Mouse (Mus musculus) ES-CJ7 (cell line): ENCODE data around the gene Slc5a10.
"Not testable (repeated sequence)": the region's sequence is repeated elsewhere in the genome, so short reads cannot be mapped to it uniquely, and the experiment has no call there.

Experiments used
- DNase-seq: peaks from one replicate; pipeline ENCODE4 v3.0.0; 2011; ENCODE audit warnings: low read depth, low spot score

The Slc5a10 gene

DNA sequence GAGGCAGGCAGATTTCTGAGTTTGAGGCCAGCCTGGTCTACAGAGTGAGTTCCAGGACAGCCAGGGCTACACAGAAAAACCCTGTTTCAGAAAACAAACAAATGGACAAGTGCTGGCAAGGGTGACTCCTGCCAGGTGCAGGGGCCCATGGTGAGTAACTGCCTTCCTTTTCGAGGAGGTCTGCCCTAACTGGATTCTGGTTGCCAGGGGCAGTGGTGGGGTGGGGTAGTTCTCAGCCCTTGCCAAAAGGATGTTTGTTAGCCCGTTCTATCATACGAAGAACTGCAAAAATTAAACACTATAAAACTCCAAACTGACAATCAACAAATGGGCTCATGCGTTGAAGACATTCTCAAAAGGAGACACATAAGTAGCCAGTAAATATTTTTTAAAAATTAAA, 71.0 kb downstream of the Slc5a10 start:
- no peak for DNase-seq

DNA sequence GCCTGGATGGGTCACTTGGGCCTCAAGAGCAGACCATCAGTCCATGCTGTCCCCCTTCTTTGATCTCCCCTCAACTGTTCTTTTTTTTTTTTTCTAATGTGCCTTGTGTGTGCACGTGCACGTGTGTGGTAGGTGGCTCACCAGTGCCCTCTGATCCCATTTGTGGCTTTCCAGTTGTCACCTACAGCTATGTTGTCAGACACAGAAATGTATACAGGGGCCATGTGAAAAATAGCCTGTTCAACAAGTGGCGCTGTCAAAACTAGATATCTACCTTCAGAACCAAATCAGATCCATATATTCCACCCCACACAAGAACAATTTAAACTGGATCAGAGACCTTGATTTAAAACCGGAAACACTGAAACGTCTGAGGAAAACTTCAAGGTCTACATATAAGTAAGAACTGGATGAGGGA, 71.5 kb downstream of the Slc5a10 start:
- DNase-seq: no peak

DNA sequence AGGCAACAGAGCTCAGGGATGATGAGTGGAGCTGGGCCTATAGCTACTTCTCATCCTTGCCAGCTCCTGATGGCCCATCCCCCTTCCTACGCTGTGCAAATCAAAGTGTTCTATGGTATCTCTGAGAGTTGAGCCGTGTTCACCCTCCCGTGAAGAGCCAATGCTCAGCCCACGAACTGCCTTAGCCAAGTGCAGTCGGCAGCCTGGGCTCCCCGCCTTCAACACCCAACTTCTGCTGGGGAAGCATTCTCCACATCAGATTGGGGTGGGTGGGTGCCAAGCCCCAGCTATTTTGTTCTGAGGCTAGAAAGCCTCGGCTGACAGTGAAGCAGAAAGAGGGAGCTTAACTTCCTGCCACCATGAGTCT, 71.9 kb downstream of the Slc5a10 start:
- DNase-seq: no peak

DNA sequence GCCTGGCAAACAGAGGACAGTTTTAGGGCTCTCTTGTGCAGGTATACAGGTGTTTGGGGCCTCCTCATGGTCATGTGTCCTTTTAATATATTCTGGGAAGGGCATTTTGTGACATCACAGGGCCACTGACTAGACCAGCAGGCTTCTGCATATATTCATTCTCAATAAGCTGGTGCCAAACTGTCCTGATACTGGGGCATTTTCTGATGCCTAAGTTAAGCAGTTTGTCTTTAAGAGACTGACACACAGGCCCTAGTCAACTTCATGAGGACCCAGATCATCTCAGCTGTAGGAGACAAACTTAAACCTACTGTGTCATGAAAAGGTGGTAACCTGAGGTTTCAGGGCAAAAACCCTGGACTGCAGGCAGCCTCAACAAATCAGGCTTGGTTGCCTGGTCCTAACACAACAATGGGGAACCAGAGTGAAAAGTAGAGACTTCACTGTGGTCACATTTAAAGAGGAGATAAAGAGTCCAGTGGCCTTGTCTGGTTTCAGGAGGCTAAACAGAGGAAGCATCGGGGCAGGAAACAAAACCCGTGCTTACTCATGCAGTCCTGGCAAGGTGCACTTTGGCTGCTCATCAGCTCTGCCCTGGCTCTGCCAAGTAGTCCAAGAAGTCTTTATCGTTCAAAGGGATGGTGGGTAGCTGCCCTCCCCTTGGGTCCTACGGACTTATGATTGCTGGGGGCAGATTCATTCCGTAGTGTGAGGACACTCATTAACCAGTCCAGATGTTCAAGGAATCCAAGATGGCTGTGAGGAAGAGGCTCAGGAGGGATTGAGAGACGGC, 72.5 kb downstream of the Slc5a10 start:
- no peak for DNase-seq

DNA sequence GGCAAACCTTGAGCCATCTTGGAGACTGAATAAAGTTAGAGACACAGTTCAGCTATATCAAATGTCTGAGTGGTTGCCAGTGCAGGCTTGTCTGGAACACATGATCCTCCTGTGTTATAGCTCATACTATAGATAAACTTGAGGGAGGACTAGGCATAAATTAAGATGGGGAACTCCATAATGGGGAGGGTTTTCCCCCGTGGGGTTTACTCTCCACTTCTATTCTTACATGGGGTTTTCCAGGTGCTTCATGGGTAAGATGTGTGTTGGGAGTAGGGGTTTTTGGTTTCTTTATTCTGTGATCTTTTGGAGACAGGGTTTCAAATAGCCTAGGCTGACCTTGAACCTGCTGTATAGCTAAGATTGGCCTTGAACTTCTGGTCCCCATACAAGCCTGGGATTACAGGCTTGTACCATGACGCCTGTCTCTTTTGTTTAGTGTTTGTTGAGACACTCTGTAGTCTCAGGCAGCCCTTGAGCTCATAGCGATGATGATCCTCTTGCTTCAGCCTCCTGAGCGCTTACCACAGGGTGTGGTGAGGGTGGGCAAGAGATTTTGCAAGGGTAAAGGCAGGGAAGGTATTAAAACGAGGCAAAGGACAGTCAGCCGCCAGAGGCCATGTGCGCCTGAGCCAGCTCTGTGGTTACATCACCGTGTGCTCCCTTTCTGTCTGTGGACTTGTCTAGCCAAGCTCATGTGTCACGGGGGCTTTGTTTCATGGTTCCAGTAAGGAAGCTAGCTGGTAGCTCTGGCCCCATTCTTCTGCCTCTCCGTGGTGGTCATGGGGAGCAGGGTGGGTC, 73.3 kb downstream of the Slc5a10 start:
- DNase-seq: no peak

DNA sequence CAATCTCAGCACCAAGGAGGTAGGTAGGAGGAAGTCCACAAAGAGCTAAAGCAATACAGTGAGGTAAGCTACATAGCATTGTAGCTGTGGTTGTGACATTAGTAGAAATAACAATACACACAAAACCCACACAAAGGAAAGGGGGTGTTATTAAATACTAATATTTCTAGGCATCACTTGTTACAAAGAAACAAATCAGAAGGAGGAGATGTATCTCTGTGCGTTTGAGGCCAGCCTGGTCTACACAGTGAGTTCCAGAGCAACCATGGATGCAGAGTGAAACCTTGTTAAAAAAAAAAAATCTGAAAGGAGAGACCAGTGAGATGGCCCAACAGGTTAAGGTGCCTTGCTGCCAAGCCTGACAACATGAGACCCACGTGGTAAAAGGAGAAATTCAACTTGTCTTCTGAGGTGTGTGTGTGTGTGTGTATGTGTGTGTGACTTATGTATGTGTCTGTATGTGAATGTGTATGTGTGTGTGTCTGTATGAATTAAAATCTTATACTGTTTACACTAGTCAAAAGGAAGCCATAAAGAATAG, 74.1 kb downstream of the Slc5a10 start:
- no peak for DNase-seq

DNA sequence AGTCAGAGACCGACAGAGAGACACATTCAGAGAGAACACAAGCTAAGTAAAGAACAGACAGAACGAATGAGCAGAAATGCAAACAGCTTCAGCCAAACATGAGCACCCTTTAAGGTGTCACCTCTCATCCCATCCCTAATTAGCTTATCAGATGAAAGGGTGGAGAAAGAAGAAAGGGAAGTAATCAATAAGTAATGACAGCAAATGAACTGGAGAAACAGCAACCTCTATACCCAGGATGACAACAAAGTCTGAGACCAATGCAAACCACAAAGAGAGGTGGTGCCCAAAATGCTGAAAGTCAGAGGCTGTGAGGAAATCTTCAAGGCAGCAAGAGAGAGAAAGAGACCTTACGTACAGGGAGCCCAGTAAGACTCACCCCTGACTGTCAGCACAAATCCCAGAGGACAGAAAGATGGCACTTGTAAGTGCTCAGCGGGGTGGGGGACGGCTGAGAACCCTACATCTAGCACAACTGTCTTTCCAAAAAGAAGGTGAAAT, 75.2 kb downstream of the Slc5a10 start:
- no peak for DNase-seq

DNA sequence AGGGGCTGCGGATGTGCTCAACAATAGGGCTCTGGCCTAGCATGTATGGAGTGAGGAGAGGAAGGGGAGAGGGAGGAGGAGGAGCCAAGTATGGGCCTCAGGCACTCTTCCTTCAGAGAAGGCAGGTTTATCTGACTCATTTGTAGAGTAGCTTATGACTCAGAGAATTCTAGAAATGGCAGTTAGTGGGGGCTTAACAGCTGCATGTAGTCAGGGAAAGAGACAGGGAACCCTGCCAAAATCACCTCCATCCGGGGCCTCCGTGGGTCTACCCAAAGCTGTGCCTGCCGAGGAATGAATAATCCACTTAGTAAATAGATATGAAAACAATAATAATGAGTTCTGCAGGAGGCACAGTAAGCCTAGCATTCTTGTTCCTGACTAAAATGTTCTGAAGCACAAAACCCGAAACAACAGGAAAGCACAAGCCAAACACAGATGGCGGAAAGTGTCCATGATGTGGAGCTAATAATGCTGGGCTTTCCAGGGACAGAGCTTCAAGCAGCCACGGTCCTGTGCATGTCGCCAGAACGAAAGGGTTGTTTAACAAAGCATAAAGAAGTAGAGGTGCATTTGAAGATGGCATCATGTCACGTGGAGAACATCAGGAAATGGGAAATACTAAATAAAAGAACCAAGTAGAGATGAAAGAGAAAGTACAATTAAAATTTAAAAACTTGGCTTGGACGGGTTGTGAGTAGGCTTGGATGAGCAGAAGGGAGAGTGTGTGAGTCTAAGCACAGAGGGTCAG, 75.9 kb downstream of the Slc5a10 start:
- no peak for DNase-seq

DNA sequence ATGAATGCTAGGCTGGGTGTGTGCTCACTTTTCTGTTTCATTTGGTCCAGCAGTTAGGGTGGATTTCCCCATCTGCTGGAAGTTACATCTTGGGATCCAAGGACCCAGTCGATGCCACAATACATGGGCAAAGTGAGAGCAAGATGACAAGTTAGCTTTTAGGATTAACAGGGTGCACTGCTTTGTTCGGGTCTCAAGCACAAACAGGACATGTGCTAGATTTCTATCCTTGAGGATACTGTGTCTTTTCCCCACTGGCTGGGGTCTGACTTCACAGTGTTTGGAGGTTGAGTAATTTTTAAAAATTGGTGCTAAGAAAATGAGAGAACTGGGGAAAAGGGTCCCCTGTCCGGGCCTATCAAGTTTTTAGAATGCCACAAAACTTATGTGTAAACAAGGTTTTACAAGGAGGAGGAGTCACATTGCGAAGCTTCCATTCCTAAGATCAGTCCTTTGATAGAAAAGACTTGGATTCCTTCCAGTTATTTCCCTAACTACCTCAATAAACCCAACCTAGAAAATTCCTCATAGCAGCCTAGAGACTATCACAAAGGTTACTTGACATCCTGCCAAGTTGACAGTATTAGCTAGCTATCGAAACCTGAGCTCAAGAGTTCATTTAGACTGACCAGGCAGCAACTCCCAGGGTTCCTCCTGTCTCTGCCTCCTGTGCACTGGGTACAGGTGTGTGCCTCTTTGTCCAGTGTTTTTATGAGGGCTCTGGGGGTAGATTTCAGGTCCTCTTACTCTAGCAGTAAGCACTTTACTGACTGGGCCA, 77.3 kb downstream of the Slc5a10 start:
- no peak for DNase-seq

DNA sequence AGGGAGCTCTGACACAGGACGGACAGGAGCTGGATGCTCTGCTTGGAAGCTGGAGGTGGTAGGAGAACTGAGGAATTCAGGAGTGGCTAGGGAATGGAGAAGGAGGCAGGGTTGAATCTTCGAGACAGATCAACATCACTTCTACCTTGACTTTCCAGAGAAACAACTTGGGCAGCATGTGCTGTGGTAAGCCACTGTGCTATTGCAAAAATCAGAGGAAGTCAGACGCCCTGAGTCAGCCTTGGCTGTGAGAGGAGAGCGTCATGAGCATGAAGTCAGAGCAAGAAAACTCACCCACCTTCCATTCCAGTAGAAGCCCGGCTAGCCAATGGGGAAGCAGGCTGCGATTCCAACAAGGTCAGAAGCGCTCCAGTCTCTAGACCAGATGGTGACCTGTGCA, 78.5 kb downstream of the Slc5a10 start:
- DNase-seq: no peak

DNA sequence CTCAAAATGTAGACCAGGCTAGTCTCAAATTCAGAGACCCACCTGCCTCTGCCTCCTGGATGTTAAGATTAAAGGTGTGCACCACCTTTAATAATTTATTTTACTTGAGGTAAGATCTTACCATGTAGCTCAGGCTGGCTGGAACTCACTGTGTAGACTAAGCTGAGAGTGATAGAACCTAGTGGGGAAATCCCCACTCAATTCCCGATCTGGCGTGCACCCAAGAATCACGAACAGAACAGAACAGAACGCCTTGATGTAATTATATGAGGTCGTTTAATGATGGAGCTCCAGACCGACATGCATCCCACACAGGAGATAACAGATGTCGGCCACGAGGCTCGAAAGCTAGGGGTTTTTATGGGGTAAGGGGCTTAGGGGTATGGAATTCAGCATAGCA, 80.0 kb downstream of the Slc5a10 start:
- DNase-seq: not testable (repeated sequence)

DNA sequence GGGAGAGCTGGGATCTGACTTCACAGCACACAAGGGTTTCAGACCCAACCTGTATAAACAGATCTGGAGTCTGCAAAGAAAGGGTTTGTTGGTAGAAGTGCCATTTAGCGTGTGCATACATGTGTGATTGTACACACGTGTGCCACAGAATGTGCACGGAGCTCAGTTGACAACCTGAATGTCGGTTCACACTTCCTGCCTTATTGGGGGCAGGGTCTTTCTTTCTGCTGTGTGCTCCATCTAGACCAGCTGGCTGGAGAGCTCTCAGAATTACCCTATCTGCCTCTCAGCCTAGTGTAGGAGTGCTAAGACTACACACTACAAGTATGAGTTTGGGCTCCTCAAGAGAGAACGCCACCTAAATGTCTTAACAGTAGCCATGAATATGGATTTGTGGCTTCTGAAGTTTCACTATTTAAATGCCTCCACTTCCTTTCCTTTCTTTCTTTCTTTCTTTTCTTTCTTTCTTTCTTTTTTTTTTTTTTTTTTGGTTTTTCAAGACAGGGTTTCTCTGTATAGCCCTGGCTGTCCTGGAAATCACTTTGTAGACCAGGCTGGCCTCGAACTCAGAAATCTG, 80.9 kb downstream of the Slc5a10 start:
- no peak for DNase-seq

DNA sequence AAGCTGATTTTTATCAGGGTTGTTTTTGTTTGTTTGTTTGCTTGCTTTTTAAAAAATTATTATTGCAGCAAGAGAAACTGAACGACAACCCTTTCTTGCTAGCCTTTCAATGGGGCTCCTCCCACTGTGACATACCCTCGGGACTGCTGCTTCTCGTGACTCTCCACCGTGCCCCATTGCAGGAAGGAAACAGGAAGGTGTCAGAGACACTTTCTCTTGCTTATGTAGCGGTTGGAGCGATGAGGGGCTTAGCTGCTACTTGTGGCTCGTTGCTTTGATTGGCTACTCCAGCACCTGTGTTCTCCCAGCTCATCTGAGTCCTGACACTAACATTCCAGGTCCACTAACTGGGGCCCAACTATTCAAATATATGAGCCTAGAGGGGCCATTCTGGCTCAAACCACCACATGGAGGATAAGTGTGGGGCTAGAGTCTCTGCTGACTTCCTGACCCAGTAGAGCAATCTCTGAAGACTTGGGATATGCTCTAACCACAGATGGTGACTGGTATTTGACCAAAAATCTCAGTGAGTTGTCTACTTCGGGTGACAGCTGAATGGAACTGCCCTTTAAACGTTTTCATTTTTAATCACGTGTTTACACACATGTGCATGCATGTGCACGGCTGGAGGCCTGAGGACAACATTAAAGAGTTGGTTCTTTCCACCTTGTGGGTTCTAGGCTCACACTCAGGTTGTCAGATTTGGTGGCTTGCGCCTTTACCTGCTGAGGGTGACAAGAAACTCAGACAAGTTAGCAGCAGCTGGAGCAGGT, 81.7 kb downstream of the Slc5a10 start:
- no peak for DNase-seq

DNA sequence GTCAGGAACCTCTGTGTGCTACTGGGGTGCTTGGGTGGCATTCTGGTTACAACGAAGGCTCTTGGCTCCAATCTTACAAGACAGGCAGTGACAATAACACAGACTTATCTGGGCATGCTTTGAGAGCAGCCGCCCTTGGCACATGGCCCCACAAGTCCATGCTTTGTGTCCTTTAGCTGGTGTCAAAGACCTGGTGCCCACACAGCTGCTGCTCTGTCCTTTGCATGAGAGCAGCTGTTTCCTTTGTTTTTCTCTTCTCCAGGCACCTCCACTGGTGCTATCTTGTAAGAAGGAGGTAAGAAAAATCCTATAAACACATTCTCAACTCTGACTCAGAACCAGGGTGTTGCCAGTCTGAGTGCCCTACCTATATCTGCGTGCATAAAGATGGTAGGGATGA, 82.8 kb downstream of the Slc5a10 start:
- no peak for DNase-seq

DNA sequence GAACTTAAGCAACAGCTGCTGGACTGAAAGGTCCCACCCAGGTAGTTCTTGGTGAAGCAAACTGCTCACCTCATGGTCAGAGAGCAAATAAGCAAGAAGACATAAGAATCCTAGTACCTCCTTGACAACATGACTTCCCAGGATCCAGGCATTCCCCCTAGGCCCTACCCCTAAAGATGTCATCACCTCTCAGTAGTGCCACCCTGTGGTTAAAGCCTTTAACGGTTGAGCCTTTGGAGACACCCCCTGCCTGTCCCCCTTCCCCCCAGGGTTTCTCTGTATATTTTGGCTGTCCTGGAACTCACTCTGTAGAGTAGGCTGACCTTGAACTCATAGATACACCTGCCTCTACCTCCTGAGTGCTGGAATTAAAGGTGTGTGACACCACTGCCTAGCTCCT, 83.2 kb downstream of the Slc5a10 start:
- peak; percentile 20 for DNase-seq

DNA sequence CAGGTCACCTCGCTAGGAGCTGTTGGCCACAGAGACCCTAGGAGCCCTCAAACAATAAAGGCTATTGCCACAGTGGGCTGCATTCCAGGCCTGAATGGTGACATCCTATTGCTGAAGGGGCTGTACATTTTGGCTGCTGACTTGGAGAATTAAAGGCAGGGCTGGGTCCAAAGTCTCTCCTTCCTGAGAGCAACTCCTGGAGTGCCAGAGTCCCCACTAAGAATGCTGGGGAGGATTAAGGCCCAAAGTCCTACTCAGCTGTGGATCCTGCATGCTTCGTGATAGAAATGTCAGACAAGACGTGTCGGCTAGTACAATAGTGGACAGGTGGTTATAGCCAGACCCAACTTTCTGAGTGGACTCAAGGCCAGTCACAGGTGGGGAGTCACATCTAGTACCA, 84.3 kb downstream of the Slc5a10 start:
- not testable (repeated sequence) for DNase-seq

DNA sequence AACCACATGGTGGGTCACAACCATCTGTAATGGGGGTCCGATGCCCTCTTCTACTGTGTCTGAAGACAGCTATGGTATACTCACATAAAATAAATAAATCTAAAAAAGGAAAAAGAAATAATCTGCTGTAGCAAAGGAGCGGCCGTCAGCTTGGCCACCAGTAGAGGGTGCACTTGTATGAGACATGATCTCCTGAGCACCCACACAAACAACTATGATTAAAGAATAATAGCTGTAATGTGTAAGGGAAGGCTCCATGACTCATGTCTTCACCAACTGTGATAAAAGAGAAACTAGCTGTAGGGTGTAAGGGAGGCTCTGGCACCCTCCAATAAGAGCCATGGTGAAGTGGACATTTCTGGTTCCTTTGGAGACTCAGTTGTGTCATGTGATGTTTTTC, 91.0 kb downstream of the Slc5a10 start:
- DNase-seq: peak; percentile 28

DNA sequence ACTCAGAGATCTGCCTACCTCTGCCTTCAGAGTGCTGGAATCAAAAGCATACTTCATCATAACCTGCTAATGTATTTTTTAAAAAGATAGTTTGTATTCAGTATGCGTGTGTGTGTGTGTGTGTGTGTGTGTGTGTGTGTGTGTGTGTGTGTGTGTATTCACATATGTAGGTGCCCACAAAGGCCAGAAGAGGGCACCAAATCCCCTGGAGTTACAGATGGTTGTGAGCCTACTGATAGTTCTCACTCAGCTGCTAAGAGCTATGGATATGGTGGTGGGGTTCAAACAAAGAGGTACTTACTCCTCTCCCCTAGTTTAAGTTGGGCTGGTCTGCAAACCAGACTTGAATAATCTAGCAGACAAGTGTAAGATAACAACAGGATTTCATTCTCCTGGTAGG, 94.1 kb downstream of the Slc5a10 start:
- peak; percentile 37 for DNase-seq

DNA sequence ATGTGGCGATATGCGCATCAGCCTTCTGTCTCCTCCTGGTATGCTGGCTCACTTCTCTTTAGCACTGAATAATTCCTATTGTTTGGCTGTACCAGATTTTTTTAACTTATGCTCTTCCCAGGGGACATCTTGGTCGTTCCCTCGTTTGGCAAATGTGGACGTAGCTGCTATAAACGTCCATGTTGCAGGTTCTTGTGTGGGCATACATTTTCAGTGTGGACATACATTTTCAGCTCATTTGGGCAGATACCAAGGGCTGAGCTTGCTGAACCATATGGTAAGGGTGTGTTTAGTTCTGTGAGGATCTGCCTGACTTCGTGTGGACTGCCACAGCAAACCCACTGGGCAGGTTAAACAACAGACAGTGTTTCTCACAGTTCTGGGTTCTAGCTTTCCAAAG, 95.5 kb downstream of the Slc5a10 start:
- no peak for DNase-seq
